Mouse (Mus musculus) CH12.LX (cell line): ENCODE data around the gene Crtc1. TPM values are rescaled to one million over a fixed set of nuclear protein-coding genes. Genes with fewer than 3 reads are reported as not detected.

Source experiments
- DNase-seq: peaks from one replicate; pipeline ENCODE4 v3.0.0-alpha.2; 2013; ENCODE audit errors: extremely low read depth
- H3K27ac ChIP-seq: 2 replicates; pipeline ENCODE4 v1.5.1; 2012; ENCODE audit warnings: low read depth, mild to moderate bottlenecking, control low read depth, moderate library complexity; ENCODE audit not compliant: insufficient read depth
- H3K27me3 ChIP-seq: replicated peaks from 2 replicates; pipeline ENCODE3; 2012; ENCODE audit warnings: inconsistent platforms
- H3K36me3 ChIP-seq, 2 experiments: replicated peaks in 1 of 2; 2 replicates each; pipeline versions ENCODE3 to v1.6.1; 2012; ENCODE audit warnings: inconsistent platforms in 1 of 2, low read length in 1 of 2, mild to moderate bottlenecking in 1 of 2, mixed read lengths in 1 of 2, moderate library complexity in 1 of 2; ENCODE audit not compliant: control insufficient read depth in 1 of 2, insufficient read depth in 1 of 2
- H3K4me1 ChIP-seq, 2 experiments: 2 replicates each; pipeline ENCODE4 v1.6.1; 2012; ENCODE audit warnings: inconsistent platforms in 1 of 2, moderate library complexity in 1 of 2; ENCODE audit not compliant: insufficient read depth in 2 of 2, control insufficient read depth in 1 of 2
- H3K4me2 ChIP-seq: 2 replicates; pipeline ENCODE4 v1.6.1; 2012; ENCODE audit warnings: low read depth, mild to moderate bottlenecking, control low read depth; ENCODE audit not compliant: poor library complexity, insufficient read depth, severe bottlenecking
- H3K4me3 ChIP-seq, 3 experiments: fragments of 150-350 bp in 1 of 3; sonication (generic) in 1 of 3; replicated peaks in 1 of 3; 2 replicates each; pipeline versions ENCODE3 to v1.5.1; 2011 to 2012; ENCODE audit warnings: low read depth in 2 of 3, low read length in 2 of 3, mild to moderate bottlenecking in 2 of 3, moderate library complexity in 2 of 3, control low read depth in 1 of 3, improper control_type of control experiment in 1 of 3, inconsistent platforms in 1 of 3, mixed read lengths in 1 of 3; ENCODE audit not compliant: poor library complexity in 1 of 3
- H3K79me2 ChIP-seq: replicated peaks from 2 replicates; pipeline ENCODE4 v1.6.1; 2012; ENCODE audit warnings: mild to moderate bottlenecking, moderate library complexity; ENCODE audit not compliant: control insufficient read depth, poor library complexity, insufficient read depth, severe bottlenecking; ENCODE audit errors: extremely low read depth
- H3K9ac ChIP-seq: 2 replicates; pipeline ENCODE4 v1.6.1; 2012; ENCODE audit warnings: low read depth, mild to moderate bottlenecking, control low read depth, moderate library complexity; ENCODE audit not compliant: insufficient read depth
- H3K9me3 ChIP-seq: replicated peaks from 2 replicates; pipeline ENCODE3; 2012; ENCODE audit warnings: low read length, inconsistent platforms, mixed read lengths
- CHD1 ChIP-seq: IDR thresholded peaks from 2 replicates; pipeline ENCODE4 v1.6.1; 2012; ENCODE audit warnings: low read depth, low read length, improper control_type of control experiment, inconsistent platforms
- CTCF ChIP-seq, 2 experiments: IDR thresholded peaks in 1 of 2; conservative IDR thresholded peaks in 1 of 2; 2 replicates each; pipeline ENCODE4 v1.5.1; 2011 to 2012; ENCODE audit warnings: low read depth in 2 of 2, low read length in 2 of 2, improper control_type of control experiment in 1 of 2, inconsistent platforms in 1 of 2, mild to moderate bottlenecking in 1 of 2, moderate library complexity in 1 of 2
- E2F4 ChIP-seq: IDR thresholded peaks from 2 replicates; pipeline ENCODE4 v1.6.1; 2011; ENCODE audit warnings: low read depth, low read length, improper control_type of control experiment; ENCODE audit not compliant: insufficient replicate concordance
- EP300 ChIP-seq: IDR thresholded peaks from 2 replicates; pipeline ENCODE4 v1.6.1; 2011; ENCODE audit warnings: low read length, improper control_type of control experiment
- IRF4 ChIP-seq: IDR thresholded peaks from 2 replicates; pipeline ENCODE4 v1.6.1; 2014; ENCODE audit warnings: low read depth, mild to moderate bottlenecking, inconsistent platforms, low read length, improper control_type of control experiment
- KAT2A ChIP-seq: IDR thresholded peaks from 2 replicates; pipeline ENCODE4 v1.6.1; 2012; ENCODE audit warnings: low read length, improper control_type of control experiment, inconsistent platforms; ENCODE audit not compliant: insufficient replicate concordance
- MAFK ChIP-seq: IDR thresholded peaks from 2 replicates; pipeline ENCODE4 v1.6.1; 2011; ENCODE audit warnings: low read length, improper control_type of control experiment; ENCODE audit not compliant: insufficient replicate concordance
- MAX ChIP-seq: IDR thresholded peaks from 2 replicates; pipeline ENCODE4 v1.6.1; 2011; ENCODE audit warnings: low read length, improper control_type of control experiment
- MAZ ChIP-seq: IDR thresholded peaks from 2 replicates; pipeline ENCODE4 v1.6.1; 2012; ENCODE audit warnings: low read depth, mild to moderate bottlenecking, inconsistent platforms, low read length, improper control_type of control experiment, moderate library complexity
- MEF2A ChIP-seq: IDR thresholded peaks from 2 replicates; pipeline ENCODE4 v1.6.1; 2014; ENCODE audit warnings: low read depth, mild to moderate bottlenecking, inconsistent platforms, low read length, improper control_type of control experiment, borderline replicate concordance
- NELFE ChIP-seq: IDR thresholded peaks from 2 replicates; pipeline ENCODE4 v1.6.1; 2011; ENCODE audit warnings: low read depth, low read length, improper control_type of control experiment
- NRF1 ChIP-seq: IDR thresholded peaks from 2 replicates; pipeline ENCODE4 v1.6.1; 2014; ENCODE audit warnings: low read depth, mild to moderate bottlenecking, inconsistent platforms, low read length, improper control_type of control experiment, moderate library complexity
- RAD21 ChIP-seq: IDR thresholded peaks from 2 replicates; pipeline ENCODE4 v1.6.1; 2011; ENCODE audit warnings: low read depth, mild to moderate bottlenecking, low read length, improper control_type of control experiment, moderate library complexity
- SMC3 ChIP-seq: IDR thresholded peaks from 2 replicates; pipeline ENCODE4 v1.6.1; 2011; ENCODE audit warnings: low read depth, low read length, improper control_type of control experiment
- TBP ChIP-seq: conservative IDR thresholded peaks from 2 replicates; pipeline ENCODE4 v1.6.1; 2011; ENCODE audit warnings: low read depth, low read length, improper control_type of control experiment
- TCF12 ChIP-seq: IDR thresholded peaks from 2 replicates; pipeline ENCODE4 v1.6.1; 2014; ENCODE audit warnings: low read depth, mild to moderate bottlenecking, inconsistent platforms, low read length, improper control_type of control experiment
- USF1 ChIP-seq: IDR thresholded peaks from 2 replicates; pipeline ENCODE4 v1.6.1; 2014; ENCODE audit warnings: low read depth, mild to moderate bottlenecking, inconsistent platforms, low read length, improper control_type of control experiment
- ZKSCAN1 ChIP-seq: IDR thresholded peaks from 2 replicates; pipeline ENCODE4 v1.6.1; 2012; ENCODE audit warnings: low read depth, inconsistent platforms, low read length, improper control_type of control experiment, borderline replicate concordance
- ZMIZ1 ChIP-seq: IDR thresholded peaks from 2 replicates; pipeline ENCODE4 v1.6.1; 2012; ENCODE audit warnings: low read depth, mild to moderate bottlenecking, inconsistent platforms, low read length, improper control_type of control experiment
- dilution Hi-C: fragments of 300-500 bp; cut with MboI; formaldehyde crosslinking; loops from 2 replicates; pipeline ENCODE4 v1.14.3; 2020; ENCODE audit warnings: low sequenced_read_pairs; ENCODE audit not compliant: extremely low pct_unique_long_range_greater_than_20kb, extremely low pct_ligation_motif_present
- in situ Hi-C: fragments of 300-500 bp; cut with MboI; formaldehyde crosslinking; loops from 3 replicates; pipeline ENCODE4 v1.14.3; 2019; ENCODE audit warnings: low sequenced_read_pairs, low pct_ligation_motif_present, low pct_unique_long_range_greater_than_20kb, mixed read lengths
- polyA plus RNA-seq: library from polyadenylated mRNA; unstranded; fragments of >175 nt; gene quantifications from 2 replicates; pipeline ENCODE4 v1.2.1, GENCODE M21; 2012; ENCODE audit warnings: low read depth; ENCODE audit not compliant: insufficient read length
- total RNA-seq, 2 experiments: library from RNA; depleted of rRNA; stranded (reverse); fragments of 300-350 nt in 1 of 2; fragments of >200 nt in 1 of 2; gene quantifications; 2 replicates each; pipeline ENCODE4 v1.2.3; 2012 to 2014

The Crtc1 gene
- total and polyA plus RNA-seq, 3 experiments: 2.0 to 8.6 (median 2.2) TPM

DNA sequence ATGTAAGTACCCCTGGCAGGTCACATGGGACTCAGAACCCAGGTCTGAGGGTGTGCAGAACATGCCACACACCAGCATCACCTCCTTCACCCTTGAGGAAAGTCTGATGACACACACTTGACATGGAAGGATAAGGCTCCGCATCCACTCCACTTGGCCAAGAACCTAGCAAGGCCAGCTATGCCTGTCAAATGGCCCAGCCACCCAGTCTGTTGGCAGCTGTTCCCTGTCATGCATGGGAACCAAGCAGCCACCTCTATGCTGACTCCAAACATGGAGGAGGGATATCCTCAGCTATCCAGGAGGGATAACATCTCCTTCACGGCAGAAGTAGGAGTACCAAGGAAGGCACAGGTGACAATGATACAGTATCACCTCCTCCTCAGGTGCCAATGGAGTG is 956 bp downstream of the Crtc1 start:
- Histone ChIP-seq H3K4me1 (peaks cover 9 to 12% of the 10 kb centered on the region in 2 experiments), H3K36me3 (peaks cover 0 to 13% of the 10 kb centered on the region in 2 experiments), H3K9me3 (no peaks in the 10 kb centered on the region), H3K27ac (no peak overlapping the region), H3K27me3 (no peaks in the 10 kb centered on the region), H3K4me3 (peak overlapping the region in 1 of 3 experiments; percentile 61), H3K79me2 (no peaks in the 10 kb centered on the region), H3K4me2 (no peak overlapping the region), H3K9ac (no peak overlapping the region)
- dilution Hi-C loops (no loop called here), in situ Hi-C loops (no loop called here)
- TF ChIP-seq SMC3: no peak
- no peak for TF ChIP-seq MEF2A
- no peak for TF ChIP-seq KAT2A
- TF ChIP-seq TBP: no peak
- TF ChIP-seq TCF12: no peak
- TF ChIP-seq E2F4: no peak
- DNase-seq: no peak

DNA sequence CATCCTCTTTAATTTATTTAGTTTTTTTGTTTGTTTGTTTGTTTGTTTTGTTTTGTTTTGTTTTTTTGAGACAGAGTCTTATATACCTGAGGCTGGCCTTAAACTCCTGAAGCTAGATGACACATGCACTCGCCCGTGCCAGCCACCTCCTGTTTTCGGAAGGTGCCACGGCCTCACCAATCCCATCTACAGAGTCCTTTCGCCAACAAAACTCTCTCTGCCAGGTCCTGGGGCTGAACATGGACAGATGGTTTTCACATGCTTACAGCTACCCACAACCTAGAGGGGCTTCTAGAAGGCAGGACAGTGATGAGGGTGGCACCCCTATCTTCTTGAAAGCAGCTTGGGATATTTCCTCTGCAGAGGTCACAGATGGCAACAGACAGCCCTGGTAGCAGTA is 4.2 kb downstream of the Crtc1 start:
- H3K4me1 ChIP-seq: peaks cover 15 to 24% of the 10 kb centered on the region in 2 experiments

DNA sequence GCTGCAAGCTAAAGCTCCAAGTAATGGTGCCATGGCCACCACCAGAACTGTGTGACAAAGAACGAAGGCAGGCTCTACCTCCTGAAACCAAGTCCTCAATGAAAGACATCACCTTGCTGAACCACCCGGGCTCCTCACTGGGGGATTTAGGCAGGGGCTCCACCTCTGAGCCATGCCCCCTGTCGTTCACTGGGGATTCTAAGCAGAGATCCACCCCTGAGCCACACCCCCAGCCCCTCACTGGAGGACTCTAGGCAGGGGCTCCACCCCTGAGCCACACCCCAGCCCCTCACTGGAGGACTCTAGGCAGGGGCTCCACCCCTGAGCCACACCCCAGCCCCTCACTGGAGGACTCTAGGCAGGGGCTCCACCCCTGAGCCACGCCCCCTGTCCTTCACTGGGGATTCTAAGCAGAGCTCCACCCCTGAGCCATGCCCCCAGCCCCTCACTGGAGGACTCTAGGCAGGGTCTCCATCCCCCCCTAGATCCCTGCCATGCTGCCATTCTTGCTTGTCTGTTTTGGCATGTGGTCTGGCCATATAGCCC is 6.3 kb downstream of the Crtc1 start:
- Histone ChIP-seq H3K4me1 (peaks cover 6 to 13% of the 10 kb centered on the region in 2 experiments; a peak in 2 of 4 replicates), H3K9me3 (no peaks in the 10 kb centered on the region), H3K9ac (no peak overlapping the region), H3K4me3 (no peak overlapping the region), H3K27ac (no peak overlapping the region), H3K79me2 (no peaks in the 10 kb centered on the region), H3K27me3 (no peaks in the 10 kb centered on the region), H3K36me3 (peaks cover 0 to 34% of the 10 kb centered on the region in 2 experiments), H3K4me2 (no peak overlapping the region)
- in situ Hi-C loops (no loop called here), dilution Hi-C loops (no loop called here)
- TF ChIP-seq EP300: no peak
- TF ChIP-seq MAX: no peak
- no peak for TF ChIP-seq RAD21
- no peak for TF ChIP-seq ZMIZ1
- no peak for TF ChIP-seq IRF4
- no peak for TF ChIP-seq CHD1
- TF ChIP-seq ZKSCAN1: no peak
- TF ChIP-seq MAZ: no peak
- DNase-seq: no peak

More for the DNA sequence above, 4.2 kb downstream of the Crtc1 start:
- DNase-seq: no peak
- Histone ChIP-seq H3K4me2 (no peak overlapping the region), H3K79me2 (no peaks in the 10 kb centered on the region), H3K27ac (no peak overlapping the region), H3K36me3 (peaks cover 0 to 22% of the 10 kb centered on the region in 2 experiments), H3K9me3 (no peaks in the 10 kb centered on the region), H3K4me3 (no peak overlapping the region), H3K9ac (no peak overlapping the region), H3K27me3 (no peaks in the 10 kb centered on the region)
- TF ChIP-seq CTCF (conservative IDR thresholded peaks at IDR 0.05 in 1 of 2, IDR thresholded peaks at IDR 0.05 in 1 of 2; ENCODE audit: low read depth in 2 of 2, low read length in 2 of 2): no peak
- no peak for TF ChIP-seq SMC3
- TF ChIP-seq MEF2A: no peak
- TF ChIP-seq ZKSCAN1: no peak
- no peak for TF ChIP-seq MAX
- TF ChIP-seq TCF12: no peak
- no peak for TF ChIP-seq EP300
- TF ChIP-seq NRF1: no peak
- no peak for TF ChIP-seq MAFK
- TF ChIP-seq NELFE: no peak
- no peak for TF ChIP-seq TBP
- no peak for TF ChIP-seq USF1
- dilution Hi-C loops: no loop called here
- in situ Hi-C loops: no loop called here
